Mouse (Mus musculus) heart, adult 2 months (tissue): ENCODE measurements around the gene 9030612E09Rik.

Experiments used
- CTCF ChIP-seq: fragments of 200-600 bp; IDR thresholded peaks from 2 replicates; pipeline ENCODE4 v1.8.1; 2022; ENCODE audit warnings: antibody characterized with exemption, mild to moderate bottlenecking, moderate library complexity
- EP300 ChIP-seq: fragments of 200-500 bp; IDR thresholded peaks from 2 replicates; pipeline ENCODE4 v1.6.1; 2011; ENCODE audit warnings: low read depth, low read length, control low read depth; ENCODE audit not compliant: insufficient read depth

GRCm38 (mm10) chr10:43166817-43167216, 7.7 kb upstream of the 9030612E09Rik start:
- no peak for TF ChIP-seq CTCF
- TF ChIP-seq EP300 = no peak
